Mouse (Mus musculus): ENCODE measurements around the gene Pus3. TPM values are rescaled to one million over a fixed set of nuclear protein-coding genes. Genes with fewer than 3 reads are reported as not detected.

The Pus3 gene
- polyA plus RNA-seq, 1 experiment: 3.1 TPM

DNA sequence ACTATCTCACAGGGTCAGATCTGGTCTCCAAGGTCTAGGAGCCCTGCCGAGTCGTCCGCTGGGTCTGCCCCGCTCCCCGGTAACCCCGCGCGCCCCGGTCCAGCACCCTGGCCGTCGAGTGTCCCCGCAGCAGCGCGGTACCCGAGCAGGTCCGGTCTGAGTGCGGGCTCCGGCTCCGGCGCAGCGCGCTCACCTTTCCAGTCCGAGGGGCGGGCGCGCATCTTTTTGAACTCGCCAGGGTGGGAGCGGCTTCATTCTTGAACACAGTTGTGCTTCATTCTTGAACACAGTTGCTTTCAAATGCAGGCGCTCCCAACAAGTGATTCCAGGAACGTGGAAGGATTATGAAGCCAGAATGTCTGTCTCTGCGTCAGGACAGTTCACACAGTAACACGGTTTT lies 16.0 kb downstream of the Pus3 start:
- Histone ChIP-seq H3K4me3 (ENCODE audit: insufficient read depth, poor library complexity, severe bottlenecking) (no peak overlapping the region), H3K79me3 (ENCODE audit: low read depth) (peaks cover 1% of the 10 kb centered on the region), H3ac (ENCODE audit: control insufficient read depth, insufficient read length, low read depth) (no peak overlapping the region), H3K79me2 (ENCODE audit: control insufficient read depth, insufficient read depth) (peaks cover 3% of the 10 kb centered on the region), H3K36me3 (ENCODE audit: control insufficient read depth, insufficient read depth) (no peaks in the 10 kb centered on the region), H3K27me3 (ENCODE audit: control insufficient read depth, insufficient read depth, insufficient read length) (no peaks in the 10 kb centered on the region)
- TF ChIP-seq USF1 (IDR thresholded peaks at IDR 0.05; ENCODE audit: low read depth) (no peak), CTCF (IDR thresholded peaks at IDR 0.05; ENCODE audit: control insufficient read depth, insufficient read depth, insufficient read length) (no peak), FOSL1 (IDR thresholded peaks at IDR 0.05; ENCODE audit: insufficient read depth, low read length, poor library complexity, severe bottlenecking) (no peak), MYOG (IDR thresholded peaks at IDR 0.05; ENCODE audit: control insufficient read depth, extremely low read depth, insufficient read length) (no peak), CEBPB (IDR thresholded peaks at IDR 0.05; ENCODE audit: low read depth) (no peak), MAX (IDR thresholded peaks at IDR 0.05) (no peak), MYOD1 (IDR thresholded peaks at IDR 0.05; ENCODE audit: control insufficient read depth, insufficient read length, low read depth) (no peak)

DNA sequence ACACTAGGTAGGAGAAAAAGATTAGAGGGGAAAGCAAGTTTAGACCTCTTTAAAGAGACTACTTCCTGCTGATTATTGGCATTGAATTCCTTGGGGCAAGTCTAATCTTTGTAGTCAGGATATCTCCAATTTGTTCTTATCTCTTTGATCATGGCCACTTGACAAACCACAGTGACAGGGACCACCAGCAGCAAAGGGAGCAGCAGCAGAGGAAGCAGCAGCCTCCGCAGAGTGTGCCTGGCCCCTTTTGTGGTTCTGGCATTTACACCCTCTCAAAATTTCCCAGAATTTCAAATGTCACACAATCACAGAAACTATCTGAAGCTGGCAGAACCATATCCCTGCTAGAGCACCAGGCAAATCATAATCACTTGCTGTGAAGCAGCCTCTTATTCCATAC lies 29.3 kb downstream of the Pus3 start:
- Histone ChIP-seq H3K27me3 (ENCODE audit: control insufficient read depth, insufficient read depth, insufficient read length) (peaks cover 6% of the 10 kb centered on the region), H3K4me3 (ENCODE audit: insufficient read depth, poor library complexity, severe bottlenecking) (no peak overlapping the region), H3K36me3 (ENCODE audit: control insufficient read depth, insufficient read depth) (no peaks in the 10 kb centered on the region), H3K79me2 (ENCODE audit: control insufficient read depth, insufficient read depth) (no peaks in the 10 kb centered on the region), H3K79me3 (ENCODE audit: low read depth) (no peaks in the 10 kb centered on the region), H3ac (ENCODE audit: control insufficient read depth, insufficient read length, low read depth) (no peak overlapping the region)
- TF ChIP-seq MYOD1 (IDR thresholded peaks at IDR 0.05; ENCODE audit: control insufficient read depth, insufficient read length, low read depth) (no peak), USF1 (IDR thresholded peaks at IDR 0.05; ENCODE audit: low read depth) (no peak), FOSL1 (IDR thresholded peaks at IDR 0.05; ENCODE audit: insufficient read depth, low read length, poor library complexity, severe bottlenecking) (no peak), MYOG (IDR thresholded peaks at IDR 0.05; ENCODE audit: control insufficient read depth, extremely low read depth, insufficient read length) (no peak), CTCF (IDR thresholded peaks at IDR 0.05; ENCODE audit: control insufficient read depth, insufficient read depth, insufficient read length) (no peak), MAX (IDR thresholded peaks at IDR 0.05) (no peak)

DNA sequence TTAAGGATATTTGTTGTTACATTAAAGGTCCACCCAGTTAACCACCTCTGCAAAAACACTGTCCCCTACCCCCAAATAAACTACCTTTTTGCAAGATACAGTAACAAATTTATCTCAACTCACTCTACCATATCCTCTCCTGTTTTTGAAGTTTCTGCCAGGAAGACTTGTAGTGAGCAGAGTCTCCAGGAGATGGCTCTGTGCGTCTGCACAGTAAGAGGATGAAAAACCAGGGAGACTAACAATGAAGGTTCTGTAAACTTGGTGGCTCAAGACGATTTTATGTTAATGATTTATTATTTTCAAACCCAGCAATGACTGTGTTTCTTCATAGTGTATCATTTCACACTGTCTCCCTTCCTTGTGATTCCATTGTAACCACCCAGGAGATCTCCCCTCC lies 34.5 kb downstream of the Pus3 start:
- Histone ChIP-seq H3K79me2 (ENCODE audit: control insufficient read depth, insufficient read depth) (no peaks in the 10 kb centered on the region), H3K4me3 (ENCODE audit: insufficient read depth, poor library complexity, severe bottlenecking) (no peak overlapping the region), H3K79me3 (ENCODE audit: low read depth) (no peaks in the 10 kb centered on the region), H3K27me3 (ENCODE audit: control insufficient read depth, insufficient read depth, insufficient read length) (peaks cover 6% of the 10 kb centered on the region), H3K36me3 (ENCODE audit: control insufficient read depth, insufficient read depth) (no peaks in the 10 kb centered on the region), H3ac (ENCODE audit: control insufficient read depth, insufficient read length, low read depth) (no peak overlapping the region)
- TF ChIP-seq CEBPB (IDR thresholded peaks at IDR 0.05; ENCODE audit: low read depth): no peak
- TF ChIP-seq MYOG (IDR thresholded peaks at IDR 0.05; ENCODE audit: control insufficient read depth, extremely low read depth, insufficient read length): no peak
- no peak for TF ChIP-seq FOSL1 (IDR thresholded peaks at IDR 0.05; ENCODE audit: insufficient read depth, low read length, poor library complexity, severe bottlenecking)
- TF ChIP-seq USF1 (IDR thresholded peaks at IDR 0.05; ENCODE audit: low read depth): no peak
- no peak for TF ChIP-seq CTCF (IDR thresholded peaks at IDR 0.05; ENCODE audit: control insufficient read depth, insufficient read depth, insufficient read length)
- TF ChIP-seq MYOD1 (IDR thresholded peaks at IDR 0.05; ENCODE audit: control insufficient read depth, insufficient read length, low read depth): no peak
- no peak for TF ChIP-seq MAX (IDR thresholded peaks at IDR 0.05)

DNA sequence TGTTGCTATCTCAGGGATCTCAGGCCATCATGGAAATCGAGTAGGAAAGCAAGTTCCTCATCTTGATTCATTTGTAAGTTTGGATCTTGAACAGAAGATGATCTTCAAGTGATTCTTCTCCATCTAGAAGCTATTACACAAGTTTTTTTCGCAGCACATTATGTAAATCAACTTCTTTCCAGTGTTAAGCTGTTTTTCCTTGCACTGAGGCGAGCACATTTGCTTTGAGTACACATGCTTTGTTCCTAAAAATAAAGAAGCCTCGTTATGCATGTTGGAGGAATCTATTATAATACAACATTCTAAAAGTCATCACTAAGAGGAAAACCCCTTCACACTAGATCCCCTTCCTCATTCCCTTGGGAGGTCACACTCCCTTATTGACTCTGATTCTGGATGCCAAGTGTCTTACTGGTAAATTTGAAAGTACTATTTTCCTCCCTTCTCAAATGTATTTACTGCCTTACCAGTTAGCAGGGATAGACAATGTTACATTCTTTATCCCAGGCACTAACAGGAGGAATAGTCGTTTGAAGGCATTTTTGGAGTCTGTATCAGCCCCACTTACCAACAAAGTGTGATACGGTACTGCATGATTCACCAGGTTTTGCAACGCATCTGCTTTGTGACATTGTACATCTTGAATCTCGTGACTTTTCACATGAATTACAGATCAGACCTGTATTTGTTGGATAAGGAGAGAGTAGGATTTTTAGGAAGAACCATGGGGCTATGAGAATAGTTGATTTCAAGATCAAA lies 49.4 kb downstream of the Pus3 start:
- no peaks in the 10 kb centered on the region for H3K36me3 ChIP-seq (ENCODE audit: control insufficient read depth, insufficient read depth)
- no peaks in the 10 kb centered on the region for H3K27me3 ChIP-seq (ENCODE audit: control insufficient read depth, insufficient read depth, insufficient read length)
- TF ChIP-seq MYOD1 (IDR thresholded peaks at IDR 0.05; ENCODE audit: control insufficient read depth, insufficient read length, low read depth): no peak
- no peak for TF ChIP-seq CTCF (IDR thresholded peaks at IDR 0.05; ENCODE audit: control insufficient read depth, insufficient read depth, insufficient read length)
- no peak for TF ChIP-seq FOSL1 (IDR thresholded peaks at IDR 0.05; ENCODE audit: insufficient read depth, low read length, poor library complexity, severe bottlenecking)
- no peak for TF ChIP-seq MAX (IDR thresholded peaks at IDR 0.05)
- TF ChIP-seq MYOG (IDR thresholded peaks at IDR 0.05; ENCODE audit: control insufficient read depth, extremely low read depth, insufficient read length): no peak
- no peak for TF ChIP-seq USF1 (IDR thresholded peaks at IDR 0.05; ENCODE audit: low read depth)
- no peak for TF ChIP-seq CEBPB (IDR thresholded peaks at IDR 0.05; ENCODE audit: low read depth)
- H3ac ChIP-seq (ENCODE audit: control insufficient read depth, insufficient read length, low read depth): no peak overlapping the region
- H3K79me3 ChIP-seq (ENCODE audit: low read depth): no peaks in the 10 kb centered on the region
- no peak overlapping the region for H3K4me3 ChIP-seq (ENCODE audit: insufficient read depth, poor library complexity, severe bottlenecking)
- H3K79me2 ChIP-seq (ENCODE audit: control insufficient read depth, insufficient read depth): no peaks in the 10 kb centered on the region

DNA sequence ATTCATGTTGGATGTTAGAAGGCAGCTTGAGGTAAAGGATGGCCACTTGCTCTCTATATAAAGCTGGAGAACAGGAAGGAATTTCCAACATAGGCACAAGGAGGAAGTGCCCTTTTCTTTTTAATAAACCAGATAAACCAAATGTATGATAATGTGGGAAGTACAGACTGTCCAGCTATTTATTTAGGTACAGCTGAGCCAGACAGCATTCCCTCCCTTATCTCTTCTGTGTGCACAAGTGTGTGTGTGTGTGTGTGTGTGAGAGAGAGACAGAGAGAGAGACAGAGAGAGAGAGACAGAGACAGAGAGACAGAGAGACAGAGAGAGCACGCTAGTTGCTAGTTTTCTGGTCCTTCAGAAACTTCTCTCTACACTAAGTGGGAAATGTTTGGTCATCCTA lies 53.4 kb downstream of the Pus3 start, which contains the start of gene Pate4:
TSS of gene Pate4 (minus strand) at position 101 of the 400 bp plus-strand sequence.
- Histone ChIP-seq H3K79me2 (ENCODE audit: control insufficient read depth, insufficient read depth) (no peaks in the 10 kb centered on the region), H3K4me3 (ENCODE audit: insufficient read depth, poor library complexity, severe bottlenecking) (no peak within 1 kb of the TSS), H3K79me3 (ENCODE audit: low read depth) (no peaks in the 10 kb centered on the region), H3K27me3 (ENCODE audit: control insufficient read depth, insufficient read depth, insufficient read length) (no peaks in the 10 kb centered on the region), H3K36me3 (ENCODE audit: control insufficient read depth, insufficient read depth) (no peaks in the 10 kb centered on the region), H3ac (ENCODE audit: control insufficient read depth, insufficient read length, low read depth) (no peak within 1 kb of the TSS)
- TF ChIP-seq CTCF (IDR thresholded peaks at IDR 0.05; ENCODE audit: control insufficient read depth, insufficient read depth, insufficient read length) (no peak), CEBPB (IDR thresholded peaks at IDR 0.05; ENCODE audit: low read depth) (no peak), MAX (IDR thresholded peaks at IDR 0.05) (no peak), USF1 (IDR thresholded peaks at IDR 0.05; ENCODE audit: low read depth) (no peak), MYOG (IDR thresholded peaks at IDR 0.05; ENCODE audit: control insufficient read depth, extremely low read depth, insufficient read length) (no peak), FOSL1 (IDR thresholded peaks at IDR 0.05; ENCODE audit: insufficient read depth, low read length, poor library complexity, severe bottlenecking) (no peak), MYOD1 (IDR thresholded peaks at IDR 0.05; ENCODE audit: control insufficient read depth, insufficient read length, low read depth) (no peak)

Data from C2C12 (cell line).